Mouse (Mus musculus) layer of hippocampus, adult 6 months (tissue): ENCODE results near the gene Pafah1b3. TPM values are rescaled to one million over a fixed set of nuclear protein-coding genes. Genes with fewer than 3 reads are reported as not detected.

Source experiments
- long read RNA-seq, 2 experiments: library from polyadenylated mRNA; unstranded; transcript quantifications; one replicate each; pipeline ENCODE4 v2.0.0; 2019 to 2020
- polyA plus RNA-seq: library from polyadenylated mRNA; unstranded; fragments of <200 nt; fragmentation: Nextera tagmentation; gene quantifications from 2 replicates; pipeline ENCODE4 v1.2.3, GENCODE M21; 2021

The Pafah1b3 gene
- polyA plus RNA-seq: 41.6 and 50.0 TPM in 2 replicates
- long read RNA-seq, experiment 1, transcript Pafah1b3-204 (5 exons, 859 nt): major isoform, 16 of 31 reads
- long read RNA-seq, experiment 1, transcript Pafah1b3-201 (6 exons, 901 nt): minor isoform, 13 of 31 reads
- long read RNA-seq, experiment 1, partial matches to known transcripts: 1 of 31 reads
- long read RNA-seq, experiment 1, other reads (novel, unspliced or antisense): 1 of 31 reads
- long read RNA-seq, experiment 2, transcript Pafah1b3-204 (5 exons, 859 nt): major isoform, 9 of 17 reads
- long read RNA-seq, experiment 2, transcript Pafah1b3-201 (6 exons, 901 nt): minor isoform, 5 of 17 reads
- long read RNA-seq, experiment 2, partial matches to known transcripts: 1 of 17 reads
- long read RNA-seq, experiment 2, other reads (novel, unspliced or antisense): 1 of 17 reads

DNA sequence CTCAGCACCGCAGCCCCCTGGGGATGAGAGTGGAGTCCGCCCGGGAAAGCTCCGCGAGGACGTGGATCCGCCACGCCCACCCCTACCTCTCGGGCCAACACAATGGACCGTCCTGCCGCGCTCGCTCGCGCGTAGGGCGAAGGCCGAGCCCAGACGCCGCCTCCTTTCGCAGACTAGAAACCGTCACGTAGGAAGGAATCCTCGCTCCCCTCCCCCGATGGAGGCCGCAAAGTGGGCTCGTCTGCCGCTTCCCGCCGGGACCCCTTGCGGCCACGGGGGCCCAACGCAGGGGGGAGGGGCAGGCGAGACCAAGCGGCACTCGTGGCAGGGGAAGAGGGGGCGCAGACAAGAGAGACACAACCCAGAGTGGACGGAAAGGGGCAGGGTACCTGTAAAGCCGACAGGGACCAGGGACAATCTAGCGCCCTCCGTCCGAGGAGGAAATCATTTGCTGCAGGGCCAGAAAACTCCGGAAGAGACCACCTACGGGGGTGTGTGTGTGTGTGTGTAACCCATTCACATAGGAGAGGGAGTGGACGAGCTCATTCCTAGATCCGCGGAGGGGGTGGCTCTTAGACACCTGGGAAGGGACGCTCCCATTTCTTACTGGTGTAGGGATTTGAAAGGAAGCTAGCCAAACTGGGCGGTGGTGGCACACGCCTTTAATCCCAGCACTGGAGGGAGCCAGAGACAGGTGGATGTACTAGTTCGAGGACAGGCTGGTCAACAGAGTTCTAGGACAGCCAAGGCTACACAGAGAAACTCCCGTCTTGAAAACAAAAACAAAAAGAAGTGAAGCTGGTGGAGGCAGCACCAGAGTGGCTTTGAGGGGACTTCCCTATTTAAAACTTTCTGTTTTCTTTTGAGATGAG, at the start of gene Pafah1b3:
TSS of gene Pafah1b3 (minus strand) at position 533 of the 872 bp plus-strand sequence.

DNA sequence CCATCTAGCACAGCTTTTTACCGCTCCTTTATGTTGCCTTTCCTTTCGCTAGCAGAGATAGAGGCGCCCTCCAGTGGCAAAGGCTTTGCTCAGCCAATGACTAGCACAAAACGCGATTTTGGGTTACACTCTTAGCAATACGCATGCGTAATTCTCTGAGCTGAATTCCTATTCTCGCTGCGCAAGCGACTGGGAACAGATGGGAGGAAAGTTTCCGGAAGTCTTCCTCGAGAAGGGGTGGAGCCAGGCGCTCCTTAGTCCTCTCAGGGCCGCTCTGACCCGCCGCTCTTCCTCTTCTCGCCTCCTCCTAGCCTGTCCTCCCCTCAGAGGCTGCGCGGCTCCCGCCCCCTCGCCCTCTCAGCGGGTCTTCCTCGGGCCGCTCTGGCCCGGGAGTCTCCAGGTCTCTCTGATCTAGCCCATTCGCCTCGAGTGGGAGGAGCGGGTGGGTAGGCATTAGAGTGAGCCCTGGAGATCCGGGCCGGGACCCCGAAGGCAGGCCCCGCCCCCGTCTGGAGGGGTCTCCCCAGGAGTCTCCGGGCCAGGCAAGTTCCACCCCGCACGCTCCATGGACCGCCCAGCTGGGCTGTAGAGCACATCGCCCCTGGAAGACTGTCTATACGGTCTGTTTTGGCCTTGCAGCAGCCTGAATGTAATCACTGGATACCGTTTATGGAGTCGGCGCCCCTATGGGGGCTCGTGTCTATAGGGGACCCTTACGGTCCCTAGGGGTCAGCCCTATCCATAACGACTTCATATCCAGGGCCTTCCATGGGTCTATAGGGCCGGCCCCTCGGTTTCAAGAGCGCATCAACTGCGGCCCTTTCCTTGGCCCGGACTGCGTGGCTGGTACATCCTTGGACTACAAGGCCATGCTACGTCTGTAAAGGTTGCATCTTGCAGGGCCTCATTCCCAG, 19.0 kb upstream of the Pafah1b3 start, which contains the start of gene Megf8:
TSS of gene Megf8 (plus strand) at position 633 of the 914 bp plus-strand sequence.

DNA sequence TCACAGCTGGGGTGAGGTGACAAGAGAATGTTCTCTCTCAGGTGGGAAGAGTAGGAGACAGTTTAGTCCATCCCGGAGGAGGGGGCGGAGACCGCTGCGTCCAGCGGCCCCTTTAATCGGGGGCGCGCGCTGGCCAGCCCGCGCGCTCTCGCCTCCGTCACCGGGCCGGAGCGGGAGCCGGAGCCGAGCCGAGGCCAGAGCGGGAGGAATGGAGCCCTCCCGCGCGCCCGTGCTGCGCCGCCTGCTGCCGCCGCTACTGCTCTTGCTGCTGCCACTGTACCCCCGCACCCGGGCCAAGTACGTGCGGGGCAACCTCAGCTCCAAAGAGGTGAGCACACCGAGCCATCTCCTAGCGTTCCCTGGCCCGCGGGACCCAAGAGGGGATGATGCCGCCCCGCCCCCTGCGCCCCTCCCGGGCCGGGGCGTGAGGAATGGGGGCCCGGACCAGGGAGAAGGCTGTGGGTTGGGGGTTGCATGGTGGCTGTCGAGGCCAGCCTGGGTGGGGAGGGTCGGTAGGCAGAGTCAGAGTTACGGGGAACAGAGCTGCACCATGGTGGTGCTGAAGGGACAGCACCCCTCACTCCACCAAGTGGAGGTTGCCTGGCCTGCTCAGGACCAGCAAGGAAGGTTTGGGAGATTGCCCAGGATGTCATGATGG, 8.3 kb upstream of the Pafah1b3 start, which contains the start of gene Tmem145:
TSS of gene Tmem145 (plus strand) at position 151 of the 658 bp plus-strand sequence.

DNA sequence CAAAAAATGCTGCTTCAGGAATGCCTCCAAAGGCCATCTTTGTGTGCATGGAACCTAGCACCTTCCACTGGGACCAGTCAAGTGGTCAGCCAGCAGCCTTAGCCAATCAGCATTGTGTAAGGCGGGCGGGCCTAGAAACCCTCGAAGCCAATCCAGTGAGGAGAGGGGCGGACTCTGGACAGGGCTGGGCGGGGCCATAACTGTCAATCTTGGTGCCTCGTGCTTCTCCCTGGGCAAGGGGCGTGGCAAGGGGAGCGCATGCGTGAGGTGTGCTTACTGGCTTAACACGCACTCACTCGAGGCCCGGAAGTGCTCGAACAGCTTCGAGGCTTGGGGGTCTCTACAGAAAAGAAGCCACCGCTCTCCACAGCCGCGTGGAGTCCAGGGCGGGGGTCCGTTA, 3.3 kb upstream of the Pafah1b3 start, which contains the start of gene Prr19:
TSS of gene Prr19 (plus strand) at position 349 of the 400 bp plus-strand sequence.

DNA sequence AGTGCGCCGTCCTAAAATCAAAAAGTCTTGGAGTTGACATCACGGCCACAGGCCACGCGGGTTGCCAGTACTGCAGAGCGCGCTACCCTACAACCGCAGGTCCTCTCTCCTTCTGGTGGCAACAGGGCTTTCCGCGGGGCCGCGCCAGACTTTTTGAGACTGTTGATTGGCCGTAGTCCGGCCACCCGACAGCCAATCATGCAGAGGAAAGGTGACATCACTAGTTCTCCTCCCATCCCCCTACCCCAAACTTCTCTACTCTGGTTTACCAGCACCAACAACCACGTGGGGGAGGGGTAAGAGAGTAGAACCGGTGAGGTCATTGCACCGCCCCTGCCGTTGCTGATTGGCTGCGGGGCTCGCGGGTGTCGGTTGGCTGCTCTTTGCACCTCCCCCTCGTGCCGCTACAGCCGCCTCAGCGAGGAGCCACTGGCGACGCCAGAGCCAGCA, 30.5 kb downstream of the Pafah1b3 start, which contains the start of gene Cic:
TSS of gene Cic (plus strand) at position 404 of the 450 bp plus-strand sequence.

DNA sequence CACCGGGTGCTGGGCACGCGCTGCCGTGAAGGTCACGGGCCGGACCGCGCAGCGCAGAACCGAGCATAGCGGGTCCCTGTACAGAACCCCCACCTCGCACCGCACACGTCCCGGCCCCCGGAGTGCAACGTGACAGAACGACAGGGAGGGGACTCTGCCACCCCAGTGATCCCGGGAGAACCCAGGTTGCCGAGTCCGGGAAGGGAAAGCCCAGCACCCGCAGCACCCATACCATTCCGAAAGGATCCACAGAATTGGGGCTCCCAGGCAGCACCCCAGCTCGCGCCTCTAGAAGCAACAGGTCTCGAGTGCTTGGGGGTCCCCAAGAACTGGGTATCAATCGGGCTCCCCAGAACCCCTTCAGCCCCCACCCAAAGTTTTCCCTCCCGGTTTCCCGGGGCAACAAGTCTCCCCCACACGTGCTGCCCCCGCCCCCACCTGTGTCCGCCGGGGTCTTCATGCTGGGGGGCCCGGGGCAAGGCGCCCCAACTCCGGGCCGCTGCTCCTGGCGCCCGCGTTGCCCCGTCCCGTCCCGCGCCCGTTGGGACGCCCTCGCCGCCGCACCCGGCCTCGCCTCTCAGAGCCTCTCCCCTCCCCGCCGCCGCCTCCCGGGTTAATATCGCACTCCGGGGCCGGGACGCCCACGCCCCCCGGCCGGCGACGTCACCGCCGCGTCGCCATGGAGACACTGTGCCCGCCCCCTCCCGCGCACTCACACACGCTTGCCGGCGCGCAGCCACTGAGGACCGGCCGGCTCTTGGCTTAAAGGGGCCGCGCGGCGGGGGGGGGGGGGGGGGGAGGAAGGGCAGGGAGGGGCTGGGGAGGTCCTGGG, 47.4 kb downstream of the Pafah1b3 start, which contains the start of gene Erf:
TSS of gene Erf (minus strand) at position 621 of the 832 bp plus-strand sequence.

Other genes starting within 250 kb of the Pafah1b3 start
- 5.7 and 7.1 TPM in 2 replicates for gene Grik5, start 225.6 kb downstream of the Pafah1b3 start, polyA plus RNA-seq
- gene Zfp574, start 225.4 kb downstream of the Pafah1b3 start, polyA plus RNA-seq: 24.9 TPM in 2 replicates
- 0.82 and 0.90 TPM in 2 replicates for gene Pou2f2, start 118.3 kb downstream of the Pafah1b3 start, polyA plus RNA-seq
- gene Dedd2, start 77.4 kb downstream of the Pafah1b3 start, polyA plus RNA-seq: 12.5 and 13.0 TPM in 2 replicates
- gene Zfp526, start 76.6 kb downstream of the Pafah1b3 start, polyA plus RNA-seq: 0.44 and 0.52 TPM in 2 replicates
- 10.0 and 12.5 TPM in 2 replicates for gene Gsk3a, start 60.1 kb downstream of the Pafah1b3 start, polyA plus RNA-seq
- 3.8 and 5.9 TPM in 2 replicates for gene Erf, start 47.2 kb downstream of the Pafah1b3 start, polyA plus RNA-seq
- gene Cic, start 30.3 kb downstream of the Pafah1b3 start, polyA plus RNA-seq: 29.7 and 30.9 TPM in 2 replicates
- 0.15 TPM in 1 of 2 replicates, not detected in the other for gene Prr19, start 3.4 kb upstream of the Pafah1b3 start, polyA plus RNA-seq
- gene Tmem145, start 8.1 kb upstream of the Pafah1b3 start, polyA plus RNA-seq: 6.3 and 8.2 TPM in 2 replicates
- gene Megf8, start 19.2 kb upstream of the Pafah1b3 start, polyA plus RNA-seq: 6.5 and 6.8 TPM in 2 replicates
- gene Cnfn, start 71.7 kb upstream of the Pafah1b3 start, polyA plus RNA-seq: 0.21 TPM in 1 of 2 replicates, not detected in the other
- gene Lipe, start 100.7 kb upstream of the Pafah1b3 start, polyA plus RNA-seq: 5.1 and 5.6 TPM in 2 replicates
- not detected in 2 replicates for gene Cxcl17, start 114.9 kb upstream of the Pafah1b3 start, polyA plus RNA-seq
- gene Ceacam1, start 179.6 kb upstream of the Pafah1b3 start, polyA plus RNA-seq: 3.6 and 4.8 TPM in 2 replicates
- gene Ceacam2, start 241.9 kb upstream of the Pafah1b3 start, polyA plus RNA-seq: 0.15 and 0.44 TPM in 2 replicates